In genomic region chr14:73574053-73574452, GRCm38 (mm10) we compare ENCODE assay signal across 24 mouse cellular contexts. TPM values are rescaled to one million over a fixed set of nuclear protein-coding genes. Genes with fewer than 3 reads are reported as not detected.
DNase-seq lines count a peak whose midpoint lies in the region; ATAC-seq and TF ChIP-seq lines count a peak whose summit lies in the region.
"Had no signal": no experiment of that assay in that cellular context is flagged by ENCODE, and none has a peak within 500 bp of the region (broad histone marks: within the 10 kb centered on the region; RNA-seq: fewer than 3 reads in every experiment).

No protein-coding gene starts in this region.

- no peaks in the 10 kb centered on the region for H3K9me3 ChIP-seq in embryonic facial prominence, embryonic 13.5 days
- no peaks in the 10 kb centered on the region for H3K9me3 ChIP-seq in embryonic facial prominence, embryonic 10.5 days
- H3K9me3 ChIP-seq in midbrain, embryonic 11.5 days (ENCODE audit: control insufficient read depth, low read length), result no peaks in the 10 kb centered on the region
- no peaks in the 10 kb centered on the region for H3K9me3 ChIP-seq in midbrain, embryonic 14.5 days (ENCODE audit: control insufficient read depth, low read length)
- H3K9me3 ChIP-seq in embryonic facial prominence, embryonic 15.5 days (replicated peaks), result no peaks in the 10 kb centered on the region
- no peaks in the 10 kb centered on the region for H3K9me3 ChIP-seq in liver, postnatal 0 days (ENCODE audit: low read length)
- H3K9me3 ChIP-seq: heart, embryonic 10.5 days; hindbrain, embryonic 10.5 days; liver, embryonic 12.5 days; neural tube, embryonic 15.5 days had no signal

- TF ChIP-seq EP300 in liver, postnatal 0 days (IDR thresholded peaks at IDR 0.05; ENCODE audit: low read depth), result no peak

- 0 out of 2 replicates have a peak, but pooled peaks have one; percentile 15 for ATAC-seq in embryonic facial prominence, embryonic 13.5 days (ENCODE audit: insufficient number of reproducible peaks, insufficient read depth, low FRiP score, low TSS enrichment, low read depth)
- 0 out of 2 replicates have a peak, but pooled peaks have one; percentile 24 for ATAC-seq in midbrain, embryonic 11.5 days (ENCODE audit: low FRiP score)
- ATAC-seq in midbrain, embryonic 14.5 days (ENCODE audit: low FRiP score, low TSS enrichment), result no peak
- 0 out of 2 replicates have a peak, but pooled peaks have one; percentile 54 for ATAC-seq in embryonic facial prominence, embryonic 15.5 days (ENCODE audit: insufficient number of reproducible peaks, low FRiP score, low TSS enrichment, low read depth)
- ATAC-seq in megakaryocyte progenitor cell, adult 5-6 weeks (replicated peaks; ENCODE audit: poor library complexity), result peak; percentile 58
- ATAC-seq in liver, postnatal 0 days, result no peak
- ATAC-seq: CD4-positive, CD25-positive, alpha-beta regulatory T cell, adult 4 months; forebrain, postnatal 0 days; liver, embryonic 12.5 days had no signal

- H3K27me3 ChIP-seq in embryonic facial prominence, embryonic 13.5 days, result no peaks in the 10 kb centered on the region
- no peaks in the 10 kb centered on the region for H3K27me3 ChIP-seq in embryonic facial prominence, embryonic 10.5 days (replicated peaks; ENCODE audit: low read depth, poor library complexity, severe bottlenecking)
- H3K27me3 ChIP-seq in midbrain, embryonic 11.5 days (ENCODE audit: control insufficient read depth, insufficient read depth, low read length), result no peaks in the 10 kb centered on the region
- no peaks in the 10 kb centered on the region for H3K27me3 ChIP-seq in midbrain, embryonic 14.5 days (ENCODE audit: control insufficient read depth, insufficient read depth, low read length)
- no peaks in the 10 kb centered on the region for H3K27me3 ChIP-seq in embryonic facial prominence, embryonic 15.5 days
- H3K27me3 ChIP-seq in liver, postnatal 0 days (ENCODE audit: insufficient read depth, low read length), result no peaks in the 10 kb centered on the region
- H3K27me3 ChIP-seq: liver, embryonic 12.5 days; neural tube, embryonic 15.5 days had no signal

- H3K9ac ChIP-seq in embryonic facial prominence, embryonic 13.5 days, result no peak overlapping the region
- no peak overlapping the region for H3K9ac ChIP-seq in midbrain, embryonic 11.5 days (ENCODE audit: low read length)
- H3K9ac ChIP-seq in midbrain, embryonic 14.5 days (replicated peaks; ENCODE audit: low read length), result no peak overlapping the region
- H3K9ac ChIP-seq in embryonic facial prominence, embryonic 15.5 days, result no peak overlapping the region
- no peak overlapping the region for H3K9ac ChIP-seq in liver, postnatal 0 days (replicated peaks)
- H3K9ac ChIP-seq: forebrain, postnatal 0 days; liver, embryonic 12.5 days; neural tube, embryonic 15.5 days had no signal

- DNase-seq in embryonic facial prominence, embryonic 10.5 days (ENCODE audit: low spot score), result no peak
- DNase-seq in midbrain, embryonic 11.5 days (ENCODE audit: low spot score, missing footprints), result no peak
- DNase-seq in midbrain, embryonic 14.5 days, result no peak
- DNase-seq in ovary, postnatal 14 days (ENCODE audit: low spot score), result no peak
- no peak for DNase-seq in liver, postnatal 0 days
- DNase-seq: cerebellum, adult 9-10 months; forebrain, postnatal 0 days; heart, postnatal 10 days; kidney, adult 8-10 months; kidney, postnatal 14 days; lung, adult 2 months; lung, postnatal 14 days; right cerebral cortex, postnatal 14 days; spleen, adult 18-20 months; thymus, postnatal 25 days had no signal

- H3K4me3 ChIP-seq in embryonic facial prominence, embryonic 13.5 days, result no peak overlapping the region
- H3K4me3 ChIP-seq in embryonic facial prominence, embryonic 10.5 days, result no peak overlapping the region
- no peak overlapping the region for H3K4me3 ChIP-seq in midbrain, embryonic 11.5 days (ENCODE audit: low read depth, low read length)
- H3K4me3 ChIP-seq in midbrain, embryonic 14.5 days (replicated peaks; ENCODE audit: low read depth, low read length), result no peak overlapping the region
- H3K4me3 ChIP-seq in embryonic facial prominence, embryonic 15.5 days (replicated peaks), result no peak overlapping the region
- H3K4me3 ChIP-seq in liver, postnatal 0 days (ENCODE audit: low read depth, low read length), result no peak overlapping the region
- H3K4me3 ChIP-seq: heart, embryonic 10.5 days; hindbrain, embryonic 10.5 days; layer of hippocampus, adult 2 months; liver, embryonic 12.5 days; neural tube, embryonic 15.5 days had no signal

- H3K4me2 ChIP-seq in embryonic facial prominence, embryonic 13.5 days, result no peak overlapping the region
- no peak overlapping the region for H3K4me2 ChIP-seq in midbrain, embryonic 11.5 days
- H3K4me2 ChIP-seq in midbrain, embryonic 14.5 days (ENCODE audit: low read length), result no peak overlapping the region
- H3K4me2 ChIP-seq in embryonic facial prominence, embryonic 15.5 days (replicated peaks), result no peak overlapping the region
- no peak overlapping the region for H3K4me2 ChIP-seq in liver, postnatal 0 days (ENCODE audit: low read depth, low read length)
- H3K4me2 ChIP-seq: liver, embryonic 12.5 days; neural tube, embryonic 15.5 days had no signal

- H3K27ac ChIP-seq in embryonic facial prominence, embryonic 13.5 days, result no peak overlapping the region
- no peak overlapping the region for H3K27ac ChIP-seq in embryonic facial prominence, embryonic 10.5 days (replicated peaks)
- no peak overlapping the region for H3K27ac ChIP-seq in midbrain, embryonic 11.5 days (ENCODE audit: low read depth, low read length)
- H3K27ac ChIP-seq in midbrain, embryonic 14.5 days (replicated peaks; ENCODE audit: low read depth, low read length), result no peak overlapping the region
- H3K27ac ChIP-seq in embryonic facial prominence, embryonic 15.5 days (replicated peaks), result no peak overlapping the region
- H3K27ac ChIP-seq in liver, postnatal 0 days (ENCODE audit: low read depth), result no peak overlapping the region
- H3K27ac ChIP-seq: heart, embryonic 10.5 days; hindbrain, embryonic 10.5 days; layer of hippocampus, adult 2 months; liver, embryonic 12.5 days; neural tube, embryonic 15.5 days had no signal

- 92% methylated on average over 5 of the region's 5 CpGs for WGBS in embryonic facial prominence, embryonic 13.5 days
- WGBS in embryonic facial prominence, embryonic 10.5 days, result 90% methylated on average over 5 of the region's 5 CpGs
- WGBS in midbrain, embryonic 11.5 days, result 92% methylated on average over 5 of the region's 5 CpGs
- WGBS in midbrain, embryonic 14.5 days, result 94% methylated on average over 5 of the region's 5 CpGs
- 91% methylated on average over 5 of the region's 5 CpGs for WGBS in embryonic facial prominence, embryonic 15.5 days
- 73% methylated on average over 5 of the region's 5 CpGs for WGBS in liver, postnatal 0 days (ENCODE audit: insufficient replicate concordance)

- no peaks in the 10 kb centered on the region for H3K4me1 ChIP-seq in embryonic facial prominence, embryonic 13.5 days
- H3K4me1 ChIP-seq in embryonic facial prominence, embryonic 10.5 days, result no peaks in the 10 kb centered on the region
- H3K4me1 ChIP-seq in midbrain, embryonic 11.5 days (ENCODE audit: control insufficient read depth, insufficient read depth, low read length), result no peaks in the 10 kb centered on the region
- H3K4me1 ChIP-seq in midbrain, embryonic 14.5 days (ENCODE audit: control insufficient read depth, insufficient read depth, low read length), result no peaks in the 10 kb centered on the region
- no peaks in the 10 kb centered on the region for H3K4me1 ChIP-seq in embryonic facial prominence, embryonic 15.5 days
- no peaks in the 10 kb centered on the region for H3K4me1 ChIP-seq in liver, postnatal 0 days (ENCODE audit: insufficient read depth)
- H3K4me1 ChIP-seq: hindbrain, embryonic 10.5 days; neural tube, embryonic 15.5 days had no signal

- H3K36me3 ChIP-seq in embryonic facial prominence, embryonic 13.5 days, result peaks cover 54% of the 10 kb centered on the region
- H3K36me3 ChIP-seq in embryonic facial prominence, embryonic 10.5 days (replicated peaks), result peaks cover 66% of the 10 kb centered on the region
- no peaks in the 10 kb centered on the region for H3K36me3 ChIP-seq in midbrain, embryonic 11.5 days (ENCODE audit: control insufficient read depth, insufficient read depth, low read length)
- peaks cover 26% of the 10 kb centered on the region for H3K36me3 ChIP-seq in midbrain, embryonic 14.5 days (ENCODE audit: control insufficient read depth, insufficient read depth, low read length)
- H3K36me3 ChIP-seq in embryonic facial prominence, embryonic 15.5 days, result peaks cover 29% of the 10 kb centered on the region
- H3K36me3 ChIP-seq in liver, postnatal 0 days (replicated peaks; ENCODE audit: insufficient read depth, low read length), result peaks cover 20% of the 10 kb centered on the region

- TF ChIP-seq CTCF in liver, postnatal 0 days (IDR thresholded peaks at IDR 0.05; ENCODE audit: low read depth), result no peak

RNA-seq across cellular contexts. Expression of gene Nudt15, which starts 26.0 kb away (rescaled TPM):
- polyA plus RNA-seq in embryonic facial prominence, embryonic 13.5 days (2015; fragmentation: Nextera tagmentation; extraction: Ambion mirVana), result 5.6 and 6.3 TPM in 2 replicates
- polyA plus RNA-seq in embryonic facial prominence, embryonic 10.5 days (2016; fragmentation: Nextera tagmentation; extraction: Ambion mirVana), result 6.9 and 8.5 TPM in 2 replicates
- polyA plus RNA-seq in midbrain, embryonic 11.5 days (2014; fragmentation: Nextera tagmentation; extraction: Ambion mirVana), result 10.8 and 11.4 TPM in 2 replicates
- 8.6 and 10.8 TPM in 2 replicates for polyA plus RNA-seq in midbrain, embryonic 14.5 days (2014; fragmentation: Nextera tagmentation; extraction: Ambion mirVana)
- 4.5 TPM in 2 replicates for polyA plus RNA-seq in embryonic facial prominence, embryonic 15.5 days (2015; fragmentation: Nextera tagmentation; extraction: Ambion mirVana)
- total RNA-seq in megakaryocyte progenitor cell, adult 5-6 weeks (2015), result 4.6 and 5.6 TPM in 2 replicates
- total RNA-seq in megakaryocyte progenitor cell, adult 5-6 weeks (2017), result 4.6 and 6.1 TPM in 2 replicates
- 1.6 and 1.9 TPM in 2 replicates for polyA plus RNA-seq in liver, postnatal 0 days (2015; fragmentation: Nextera tagmentation; extraction: Ambion mirVana)

RNA-seq across cellular contexts. Expression of gene Sucla2, which starts 48.9 kb away (rescaled TPM):
- polyA plus RNA-seq in embryonic facial prominence, embryonic 13.5 days (2015; fragmentation: Nextera tagmentation; extraction: Ambion mirVana), result 99.0 and 101 TPM in 2 replicates
- 101 TPM in 2 replicates for polyA plus RNA-seq in embryonic facial prominence, embryonic 10.5 days (2016; fragmentation: Nextera tagmentation; extraction: Ambion mirVana)
- 116 and 129 TPM in 2 replicates for polyA plus RNA-seq in midbrain, embryonic 11.5 days (2014; fragmentation: Nextera tagmentation; extraction: Ambion mirVana)
- polyA plus RNA-seq in midbrain, embryonic 14.5 days (2014; fragmentation: Nextera tagmentation; extraction: Ambion mirVana), result 118 and 127 TPM in 2 replicates
- 99.6 and 106 TPM in 2 replicates for polyA plus RNA-seq in embryonic facial prominence, embryonic 15.5 days (2015; fragmentation: Nextera tagmentation; extraction: Ambion mirVana)
- 73.1 and 73.6 TPM in 2 replicates for total RNA-seq in megakaryocyte progenitor cell, adult 5-6 weeks (2015)
- total RNA-seq in megakaryocyte progenitor cell, adult 5-6 weeks (2017), result 104 and 117 TPM in 2 replicates
- 99.7 and 102 TPM in 2 replicates for polyA plus RNA-seq in liver, postnatal 0 days (2015; fragmentation: Nextera tagmentation; extraction: Ambion mirVana)

Comparison
In these comparisons a context has a peak if more than half of its experiments do, and no peak if none do; other contexts are left out.
1. ATAC-seq: peak in embryonic facial prominence, embryonic 13.5 days (single experiment), midbrain, embryonic 11.5 days (single experiment), embryonic facial prominence, embryonic 15.5 days (single experiment) and megakaryocyte progenitor cell, adult 5-6 weeks (single experiment); none in midbrain, embryonic 14.5 days (single experiment) and liver, postnatal 0 days (single experiment).